Mouse (Mus musculus) small intestine, adult 2 months (tissue): ENCODE results near the gene Zfp2. TPM values are rescaled to one million over a fixed set of nuclear protein-coding genes. Genes with fewer than 3 reads are reported as not detected.

Experiments used
- H3K27ac ChIP-seq: fragments of 200-500 bp; 2 replicates; pipeline ENCODE4 v1.5.1; 2012; ENCODE audit warnings: low read depth, low read length, control low read depth, inconsistent platforms; ENCODE audit not compliant: insufficient read depth
- H3K27me3 ChIP-seq: fragments of 200-500 bp; 2 replicates; pipeline ENCODE4 v1.6.1; 2012; ENCODE audit warnings: mild to moderate bottlenecking, moderate library complexity, low read length, inconsistent platforms; ENCODE audit not compliant: control insufficient read depth, insufficient read depth
- H3K36me3 ChIP-seq: fragments of 200-500 bp; 2 replicates; pipeline ENCODE4 v1.6.1; 2012; ENCODE audit warnings: mild to moderate bottlenecking, low read length, control low read depth, inconsistent platforms; ENCODE audit not compliant: control insufficient read depth, insufficient read depth
- H3K4me1 ChIP-seq: fragments of 200-500 bp; 2 replicates; pipeline ENCODE4 v1.6.1; 2012; ENCODE audit warnings: low read length, inconsistent platforms, mixed read lengths; ENCODE audit not compliant: control insufficient read depth, insufficient read depth, insufficient read length
- H3K4me3 ChIP-seq: fragments of 200-500 bp; 2 replicates; pipeline ENCODE4 v1.5.1; 2012; ENCODE audit warnings: low read depth, mild to moderate bottlenecking, control low read depth, inconsistent platforms, low read length, moderate library complexity
- CTCF ChIP-seq: fragments of 200-500 bp; IDR thresholded peaks from 2 replicates; pipeline ENCODE4 v1.5.1; 2012; ENCODE audit warnings: low read depth, mild to moderate bottlenecking, control low read depth, inconsistent platforms, low read length, moderate library complexity, mixed read lengths; ENCODE audit not compliant: insufficient replicate concordance, insufficient read length; ENCODE audit errors: extremely low read depth
- POLR2A ChIP-seq: fragments of 200-500 bp; IDR thresholded peaks from 2 replicates; pipeline ENCODE4 v1.6.1; 2012; ENCODE audit warnings: low read depth, mild to moderate bottlenecking, control low read depth, inconsistent platforms, low read length, moderate library complexity
- WGBS: fragments of 180-500 bp; shearing (Covaris S2); methylation state at CpG from one replicate; pipeline ENCODE4 v1.1.7; 2018; 5-methylcytosine and 5-hydroxymethylcytosine counted together
- polyA plus RNA-seq: library from polyadenylated mRNA; depleted of rRNA; stranded (reverse); fragments of >200 nt; gene quantifications from 2 replicates; pipeline ENCODE4 v1.2.3, GENCODE M21; 2012; rRNA removed

Gene Zfp2
- polyA plus RNA-seq = 0.09 and 0.61 TPM in 2 replicates

DNA sequence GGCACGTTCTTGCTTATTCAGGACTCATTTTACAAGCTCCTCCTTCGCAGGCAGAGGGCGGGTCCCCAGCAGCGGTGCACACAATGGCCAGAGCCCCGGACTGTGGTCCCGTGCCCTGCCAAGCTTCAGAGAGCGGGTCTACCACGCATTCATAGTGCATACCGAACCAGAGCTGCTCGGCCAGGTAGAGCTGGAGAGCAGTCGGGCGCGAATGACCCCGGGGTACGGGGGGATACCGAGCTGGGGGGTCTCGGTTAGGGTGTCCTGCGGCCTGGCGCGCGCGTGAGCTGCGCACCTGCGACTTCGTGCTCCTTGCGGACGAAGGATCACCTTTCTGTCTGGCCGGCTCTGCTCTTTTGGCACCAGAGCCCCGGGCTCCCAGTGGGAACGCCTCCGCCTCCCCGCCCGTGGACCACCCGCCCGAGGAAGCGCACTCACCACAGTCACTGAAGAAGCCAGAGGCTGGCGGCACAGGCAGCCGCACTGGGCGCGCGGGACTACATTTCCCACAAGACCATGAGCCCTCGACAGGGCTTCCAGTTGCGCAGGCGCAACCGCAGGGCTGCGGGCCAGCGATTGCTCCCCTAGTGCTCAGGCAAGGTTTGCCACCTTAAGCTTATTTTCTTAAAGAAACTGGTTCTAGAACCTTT lies at the start of gene Zfp2:
Gene Zfp2 (minus strand): TSS at position 495 of the 650 bp plus-strand sequence.
- no peak for TF ChIP-seq POLR2A
- peak; percentile 56; the same call in 1 of the 2 replicates for TF ChIP-seq CTCF
- Histone ChIP-seq H3K4me1 (no peaks in the 10 kb centered on the region), H3K36me3 (no peaks in the 10 kb centered on the region), H3K27me3 (no peaks in the 10 kb centered on the region), H3K27ac (no peak within 1 kb of the TSS), H3K4me3 (peak within 1 kb of the TSS; percentile 76)
- WGBS = under 1% methylated on average over 47 of the region's 47 CpGs

DNA sequence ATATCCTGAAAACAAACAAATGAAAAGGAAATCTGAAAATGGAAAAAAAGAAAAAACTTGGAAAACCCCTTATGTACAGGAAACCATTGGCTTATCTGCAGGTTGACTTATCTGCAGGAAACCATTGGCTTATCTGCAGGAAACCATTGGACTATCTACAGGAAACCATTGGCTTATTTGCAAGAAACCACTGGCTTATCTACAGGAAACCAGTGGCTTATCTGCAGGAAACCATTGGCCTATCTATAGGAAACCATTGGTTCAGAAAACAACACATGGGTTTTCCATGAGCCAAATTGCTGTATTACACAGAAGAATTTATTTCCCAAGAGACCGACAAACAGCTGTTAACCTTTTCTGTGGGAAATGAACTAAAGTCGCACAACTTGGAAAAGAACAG lies 48.9 kb upstream of the Zfp2 start:
- no peak for TF ChIP-seq POLR2A
- Histone ChIP-seq H3K27ac (no peak overlapping the region), H3K36me3 (no peaks in the 10 kb centered on the region), H3K4me1 (no peaks in the 10 kb centered on the region), H3K27me3 (no peaks in the 10 kb centered on the region), H3K4me3 (no peak overlapping the region)
- 85% methylated on average over 2 of the region's 2 CpGs for WGBS

DNA sequence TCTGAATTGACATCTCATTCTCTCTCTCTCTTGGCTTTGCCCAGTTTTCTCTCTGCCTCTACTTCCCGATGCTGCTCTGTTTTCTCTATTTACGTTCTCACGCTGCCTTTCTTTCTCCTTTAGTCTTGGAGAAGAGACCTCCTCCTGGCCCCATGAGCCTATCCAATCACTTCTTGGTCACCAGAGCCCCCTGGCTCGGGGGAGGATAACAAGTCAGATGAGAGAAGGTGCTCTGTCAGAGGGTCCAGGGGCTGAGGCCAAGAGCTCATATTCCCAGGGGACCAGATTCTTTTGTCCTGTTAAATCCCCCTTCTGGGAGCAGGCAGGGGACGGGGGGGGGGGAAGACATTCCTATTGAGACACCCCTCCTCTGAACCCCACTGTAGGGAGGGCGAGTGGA lies 37.7 kb upstream of the Zfp2 start, which contains the start of gene Prop1:
Gene Prop1 (minus strand): TSS at position 101 of the 400 bp plus-strand sequence.
- Histone ChIP-seq H3K4me3 (no peak within 1 kb of the TSS), H3K36me3 (no peaks in the 10 kb centered on the region)

DNA sequence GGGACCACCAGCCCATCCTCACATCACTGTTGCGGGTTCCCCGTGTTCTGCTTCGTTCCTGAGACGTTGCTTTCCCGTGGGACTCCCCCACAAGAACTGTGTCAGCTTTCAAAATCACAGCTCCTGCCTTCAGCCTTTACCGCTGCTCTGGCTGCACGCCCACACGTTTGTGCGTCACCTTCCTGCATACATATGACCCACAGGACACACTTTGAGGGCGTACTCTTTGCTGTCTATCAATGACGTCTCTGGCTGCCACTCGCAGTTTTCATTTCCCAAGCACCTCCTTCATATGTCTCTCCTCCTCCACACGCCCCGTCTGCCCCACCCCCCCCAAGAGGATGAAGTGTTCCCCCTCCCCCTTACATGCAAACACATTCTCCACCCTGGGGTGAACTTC lies 36.3 kb upstream of the Zfp2 start:
- Histone ChIP-seq H3K27ac (no peak overlapping the region), H3K4me1 (no peaks in the 10 kb centered on the region), H3K36me3 (no peaks in the 10 kb centered on the region), H3K4me3 (no peak overlapping the region), H3K27me3 (no peaks in the 10 kb centered on the region)
- TF ChIP-seq POLR2A (no peak), CTCF (no peak)
- WGBS = 47% methylated on average over 14 of the region's 14 CpGs

More for the DNA sequence above, 37.7 kb upstream of the Zfp2 start, which contains the start of gene Prop1:
- Histone ChIP-seq H3K27me3 (no peaks in the 10 kb centered on the region), H3K27ac (no peak within 1 kb of the TSS), H3K4me1 (no peaks in the 10 kb centered on the region)
- 63% methylated on average over 6 of the region's 6 CpGs for WGBS
- TF ChIP-seq POLR2A (no peak), CTCF (no peak)

DNA sequence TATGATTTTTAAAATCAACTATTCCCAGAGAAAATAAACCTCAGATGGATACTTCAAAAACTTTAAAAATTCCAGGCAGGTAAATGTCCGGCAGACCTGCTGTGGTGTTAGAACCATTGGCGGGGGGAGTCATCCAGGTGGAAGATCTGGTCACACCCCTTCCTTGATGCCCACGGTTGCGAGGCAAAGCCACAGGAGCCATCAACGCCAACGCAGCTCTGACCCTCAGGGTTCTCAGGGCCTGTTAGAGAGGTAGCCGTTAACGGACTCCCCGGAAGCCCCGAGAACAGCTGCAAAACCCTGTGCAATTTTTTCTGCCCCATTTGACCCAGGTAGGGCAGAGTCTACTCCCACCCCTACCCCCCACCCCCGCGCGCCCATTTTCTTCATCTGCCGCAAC lies 27.5 kb upstream of the Zfp2 start, which contains the start of gene 4933414I15Rik:
Gene 4933414I15Rik (minus strand): TSS at position 260 of the 400 bp plus-strand sequence.
- TF ChIP-seq CTCF = no peak
- TF ChIP-seq POLR2A = no peak
- Histone ChIP-seq H3K27me3 (no peaks in the 10 kb centered on the region), H3K27ac (no peak within 1 kb of the TSS), H3K4me3 (no peak within 1 kb of the TSS), H3K36me3 (no peaks in the 10 kb centered on the region), H3K4me1 (no peaks in the 10 kb centered on the region)
- WGBS = 81% methylated on average over 14 of the region's 14 CpGs

- Histone ChIP-seq H3K4me1 (no peaks in the 10 kb centered on the region), H3K36me3 (no peaks in the 10 kb centered on the region), H3K27me3 (no peaks in the 10 kb centered on the region), H3K27ac (no peak overlapping the region), H3K4me3 (no peak overlapping the region)
- TF ChIP-seq POLR2A = no peak
- no peak for TF ChIP-seq CTCF
- 63% methylated on average over 12 of the region's 12 CpGs for WGBS
These were observed 26.4 kb upstream of the Zfp2 start for GRCm38 (mm10) chr11:50942386-50942785.

- WGBS = 31% methylated on average over 14 of the region's 14 CpGs
These were observed 23.8 kb upstream of the Zfp2 start for GRCm38 (mm10) chr11:50939621-50940366.

More at GRCm38 (mm10) chr11:50939621-50940366, 23.8 kb upstream of the Zfp2 start:
- H3K4me3 ChIP-seq = no peak overlapping the region
- no peaks in the 10 kb centered on the region for H3K36me3 ChIP-seq
- TF ChIP-seq CTCF = peak; percentile 44; the same call in 1 of the 2 replicates
- no peak for TF ChIP-seq POLR2A
- H3K27me3 ChIP-seq = no peaks in the 10 kb centered on the region
- H3K4me1 ChIP-seq = no peaks in the 10 kb centered on the region
- H3K27ac ChIP-seq = no peak overlapping the region
